Mouse (Mus musculus): Measurements from ENCODE around the gene Agrp. TPM values are rescaled to one million over a fixed set of nuclear protein-coding genes. Genes with fewer than 3 reads are reported as not detected.

Agrp gene
- polyA plus RNA-seq, 1 experiment from 2014 or later = 2.1 TPM

- Histone ChIP-seq H3K36me3 (ENCODE audit: control insufficient read depth, insufficient read depth, low read length) (no peaks in the 10 kb centered on the region), H3K27me3 (ENCODE audit: control insufficient read depth, insufficient read depth, low read length) (no peaks in the 10 kb centered on the region), H3K4me2 (ENCODE audit: low read depth) (no peak overlapping the region), H3K9me3 (ENCODE audit: control insufficient read depth, low read length) (no peaks in the 10 kb centered on the region), H3K4me1 (ENCODE audit: control insufficient read depth, insufficient read depth, low read length) (peaks cover 23% of the 10 kb centered on the region), H3K27ac (ENCODE audit: low read depth, low read length) (no peak overlapping the region), H3K9ac (ENCODE audit: low read length) (no peak overlapping the region), H3K4me3 (ENCODE audit: low read depth, low read length) (no peak overlapping the region)
- no peak for DNase-seq (ENCODE audit: low spot score)
- ATAC-seq (ENCODE audit: insufficient read depth, low FRiP score, low TSS enrichment) = no peak
- WGBS = 73% methylated on average over 1 of the region's 1 CpGs
Measured at GRCm38 (mm10) chr8:105626086-105626485, 11.1 kb downstream of the Agrp start.

- Histone ChIP-seq H3K4me3 (ENCODE audit: low read depth, low read length) (no peak overlapping the region), H3K36me3 (ENCODE audit: control insufficient read depth, insufficient read depth, low read length) (peaks cover 3% of the 10 kb centered on the region; the same call in 1 of the 2 replicates), H3K4me1 (ENCODE audit: control insufficient read depth, insufficient read depth, low read length) (peaks cover 23% of the 10 kb centered on the region), H3K9me3 (ENCODE audit: control insufficient read depth, low read length) (no peaks in the 10 kb centered on the region), H3K4me2 (ENCODE audit: low read depth) (no peak overlapping the region), H3K9ac (ENCODE audit: low read length) (no peak overlapping the region; the same call in 1 of the 2 replicates), H3K27me3 (ENCODE audit: control insufficient read depth, insufficient read depth, low read length) (no peaks in the 10 kb centered on the region), H3K27ac (ENCODE audit: low read depth, low read length) (peak overlapping the region; percentile 71)
- no peak for DNase-seq (ENCODE audit: low spot score)
- ATAC-seq (ENCODE audit: insufficient read depth, low FRiP score, low TSS enrichment) = no peak
- WGBS = 61% methylated on average over 1 of the region's 1 CpGs
Measured at GRCm38 (mm10) chr8:105624831-105625230, 12.4 kb downstream of the Agrp start.

- no peak for DNase-seq (ENCODE audit: low spot score)
- Histone ChIP-seq H3K4me3 (ENCODE audit: low read depth, low read length) (no peak overlapping the region), H3K4me2 (ENCODE audit: low read depth) (no peak overlapping the region), H3K36me3 (ENCODE audit: control insufficient read depth, insufficient read depth, low read length) (peaks cover 3% of the 10 kb centered on the region; the same call in 1 of the 2 replicates), H3K9me3 (ENCODE audit: control insufficient read depth, low read length) (no peaks in the 10 kb centered on the region), H3K9ac (ENCODE audit: low read length) (peak overlapping the region; percentile 2; the same call in 1 of the 2 replicates), H3K27me3 (ENCODE audit: control insufficient read depth, insufficient read depth, low read length) (no peaks in the 10 kb centered on the region), H3K27ac (ENCODE audit: low read depth, low read length) (peak overlapping the region; percentile 71), H3K4me1 (ENCODE audit: control insufficient read depth, insufficient read depth, low read length) (peaks cover 23% of the 10 kb centered on the region)
- no peak for ATAC-seq (ENCODE audit: insufficient read depth, low FRiP score, low TSS enrichment)
- 40% methylated on average over 3 of the region's 3 CpGs for WGBS
Measured at GRCm38 (mm10) chr8:105624401-105624800, 12.8 kb downstream of the Agrp start.

GRCm38 (mm10) chr8:105623679-105624245 lies 13.4 kb downstream of the Agrp start:
- H3K27ac ChIP-seq (ENCODE audit: low read depth, low read length) = peak overlapping the region; percentile 71
- H3K9me3 ChIP-seq (ENCODE audit: control insufficient read depth, low read length) = no peaks in the 10 kb centered on the region
- H3K27me3 ChIP-seq (ENCODE audit: control insufficient read depth, insufficient read depth, low read length) = no peaks in the 10 kb centered on the region
- no peak overlapping the region for H3K4me3 ChIP-seq (ENCODE audit: low read depth, low read length)
- ATAC-seq (ENCODE audit: insufficient read depth, low FRiP score, low TSS enrichment) (no peak), DNase-seq (ENCODE audit: low spot score) (no peak)
- peaks cover 8% of the 10 kb centered on the region for H3K36me3 ChIP-seq (ENCODE audit: control insufficient read depth, insufficient read depth, low read length)
- H3K4me1 ChIP-seq (ENCODE audit: control insufficient read depth, insufficient read depth, low read length) = peaks cover 23% of the 10 kb centered on the region
- H3K9ac ChIP-seq (ENCODE audit: low read length) = no peak overlapping the region; the same call in 1 of the 2 replicates
- H3K4me2 ChIP-seq (ENCODE audit: low read depth) = no peak overlapping the region
- WGBS = 25% methylated on average over 7 of the region's 7 CpGs

- WGBS = 20% methylated on average over 5 of the region's 5 CpGs
- H3K27me3 ChIP-seq (ENCODE audit: control insufficient read depth, insufficient read depth, low read length) = no peaks in the 10 kb centered on the region
- no peak overlapping the region for H3K4me3 ChIP-seq (ENCODE audit: low read depth, low read length)
- peaks cover 23% of the 10 kb centered on the region for H3K4me1 ChIP-seq (ENCODE audit: control insufficient read depth, insufficient read depth, low read length)
- ATAC-seq (ENCODE audit: insufficient read depth, low FRiP score, low TSS enrichment) (no peak), DNase-seq (ENCODE audit: low spot score) (no peak)
- H3K9ac ChIP-seq (ENCODE audit: low read length) = no peak overlapping the region; the same call in none of the 2 replicates
- peaks cover 11% of the 10 kb centered on the region for H3K36me3 ChIP-seq (ENCODE audit: control insufficient read depth, insufficient read depth, low read length)
- no peak overlapping the region for H3K4me2 ChIP-seq (ENCODE audit: low read depth)
- peak overlapping the region; percentile 71; the same call in 1 of the 2 replicates for H3K27ac ChIP-seq (ENCODE audit: low read depth, low read length)
- no peaks in the 10 kb centered on the region for H3K9me3 ChIP-seq (ENCODE audit: control insufficient read depth, low read length)
Measured at GRCm38 (mm10) chr8:105623118-105623517, 14.1 kb downstream of the Agrp start.

- Histone ChIP-seq H3K4me3 (ENCODE audit: low read depth, low read length) (no peak overlapping the region), H3K36me3 (ENCODE audit: control insufficient read depth, insufficient read depth, low read length) (peaks cover 11% of the 10 kb centered on the region), H3K27ac (ENCODE audit: low read depth, low read length) (peak overlapping the region; percentile 17; the same call in 1 of the 2 replicates), H3K4me2 (ENCODE audit: low read depth) (no peak overlapping the region), H3K4me1 (ENCODE audit: control insufficient read depth, insufficient read depth, low read length) (peaks cover 23% of the 10 kb centered on the region), H3K27me3 (ENCODE audit: control insufficient read depth, insufficient read depth, low read length) (no peaks in the 10 kb centered on the region), H3K9me3 (ENCODE audit: control insufficient read depth, low read length) (no peaks in the 10 kb centered on the region), H3K9ac (ENCODE audit: low read length) (no peak overlapping the region)
- peak; percentile 95 for DNase-seq (ENCODE audit: low spot score)
- 4% methylated on average over 8 of the region's 8 CpGs for WGBS
- peak; percentile 77 for ATAC-seq (ENCODE audit: insufficient read depth, low FRiP score, low TSS enrichment)
Measured at GRCm38 (mm10) chr8:105622421-105622920, 14.7 kb downstream of the Agrp start.

- DNase-seq (ENCODE audit: low spot score) = no peak
- Histone ChIP-seq H3K36me3 (ENCODE audit: control insufficient read depth, insufficient read depth, low read length) (peaks cover 14% of the 10 kb centered on the region), H3K4me1 (ENCODE audit: control insufficient read depth, insufficient read depth, low read length) (peaks cover 23% of the 10 kb centered on the region), H3K27ac (ENCODE audit: low read depth, low read length) (no peak overlapping the region), H3K9me3 (ENCODE audit: control insufficient read depth, low read length) (no peaks in the 10 kb centered on the region), H3K4me2 (ENCODE audit: low read depth) (no peak overlapping the region), H3K9ac (ENCODE audit: low read length) (no peak overlapping the region), H3K4me3 (ENCODE audit: low read depth, low read length) (no peak overlapping the region), H3K27me3 (ENCODE audit: control insufficient read depth, insufficient read depth, low read length) (no peaks in the 10 kb centered on the region)
- WGBS = 73% methylated on average over 4 of the region's 4 CpGs
- ATAC-seq (ENCODE audit: insufficient read depth, low FRiP score, low TSS enrichment) = no peak
Measured at GRCm38 (mm10) chr8:105621841-105622240, 15.4 kb downstream of the Agrp start.

GRCm38 (mm10) chr8:105620946-105621720 lies 16.1 kb downstream of the Agrp start:
- no peaks in the 10 kb centered on the region for H3K27me3 ChIP-seq (ENCODE audit: control insufficient read depth, insufficient read depth, low read length)
- no peak overlapping the region for H3K27ac ChIP-seq (ENCODE audit: low read depth, low read length)
- peaks cover 14% of the 10 kb centered on the region for H3K36me3 ChIP-seq (ENCODE audit: control insufficient read depth, insufficient read depth, low read length)
- H3K4me3 ChIP-seq (ENCODE audit: low read depth, low read length) = no peak overlapping the region
- H3K9ac ChIP-seq (ENCODE audit: low read length) = no peak overlapping the region
- H3K4me2 ChIP-seq (ENCODE audit: low read depth) = no peak overlapping the region
- H3K9me3 ChIP-seq (ENCODE audit: control insufficient read depth, low read length) = no peaks in the 10 kb centered on the region
- peaks cover 23% of the 10 kb centered on the region for H3K4me1 ChIP-seq (ENCODE audit: control insufficient read depth, insufficient read depth, low read length)
- no peak for ATAC-seq (ENCODE audit: insufficient read depth, low FRiP score, low TSS enrichment)
- 90% methylated on average over 21 of the region's 21 CpGs for WGBS
- no peak for DNase-seq (ENCODE audit: low spot score)

All from neural tube, embryonic 11.5 days (tissue).